ENCODE assay signal across 11 mouse cellular contexts in the genomic region with DNA sequence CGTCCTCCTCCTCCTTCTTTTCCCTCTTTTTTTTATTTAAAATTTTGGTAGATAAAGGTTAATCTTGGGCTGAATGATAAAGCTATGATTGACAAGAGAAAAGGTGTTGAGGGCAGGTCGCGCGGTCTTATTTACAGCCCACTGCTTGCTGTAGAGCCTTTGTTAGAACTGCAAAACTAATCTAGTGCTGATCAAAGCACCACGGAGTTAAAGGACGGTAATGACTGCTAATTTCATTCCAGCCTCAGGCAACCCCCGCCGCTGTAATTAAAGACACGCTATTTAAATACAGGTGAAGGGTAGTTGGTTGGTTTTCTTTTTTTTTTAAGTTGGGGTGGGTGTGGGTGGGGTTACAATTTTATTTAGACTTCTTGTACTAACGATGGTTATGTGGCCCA. TPM values are rescaled to one million over a fixed set of nuclear protein-coding genes. Genes with fewer than 3 reads are reported as not detected.
DNase-seq lines count a peak whose midpoint lies in the region; ATAC-seq and TF ChIP-seq lines count a peak whose summit lies in the region.
"Had no signal": no experiment of that assay in that cellular context is flagged by ENCODE, and none has a peak within 500 bp of the region (broad histone marks: within the 10 kb centered on the region; RNA-seq: fewer than 3 reads in every experiment).

No protein-coding gene starts in this region.

- H3K27me3 ChIP-seq in forebrain, embryonic 13.5 days: no peaks in the 10 kb centered on the region
- peaks cover 95% of the 10 kb centered on the region for H3K27me3 ChIP-seq in limb, embryonic 13.5 days

- no peak for TF ChIP-seq CTCF in left cerebral cortex, adult 2 months (IDR thresholded peaks at IDR 0.05)

- no peak for ATAC-seq in forebrain, embryonic 13.5 days
- no peak for ATAC-seq in limb, embryonic 13.5 days (ENCODE audit: low FRiP score, low read depth)

- no peak for DNase-seq in left cerebral cortex, adult 2 months (ENCODE audit: extremely low spot score in 1 of 2, low spot score in 2 of 2)
- DNase-seq in left cerebral cortex, postnatal 4 days: no peak
- DNase-seq in retina, embryonic 14.5 days (ENCODE audit: low spot score): peak; percentile 28
- no peak for DNase-seq in urinary bladder, postnatal 4 days (ENCODE audit: low spot score in 2 of 2)
- DNase-seq in gastrocnemius, postnatal 4 days (ENCODE audit: low spot score in 2 of 2): no peak
- no peak for DNase-seq in kidney, postnatal 36 days

- H3K9ac ChIP-seq in forebrain, embryonic 13.5 days: peak overlapping the region; percentile 84
- no peak overlapping the region for H3K9ac ChIP-seq in limb, embryonic 13.5 days
- H3K9ac ChIP-seq: kidney, embryonic 15.5 days; lung, embryonic 15.5 days had no signal

- under 1% methylated on average over 10 of the region's 10 CpGs for WGBS in forebrain, embryonic 13.5 days
- WGBS in limb, embryonic 13.5 days: 2% methylated on average over 10 of the region's 10 CpGs

- peak overlapping the region; percentile 87 for H3K4me2 ChIP-seq in forebrain, embryonic 13.5 days
- peak overlapping the region; percentile 35; the same call in 1 of the 2 replicates for H3K4me2 ChIP-seq in limb, embryonic 13.5 days (replicated peaks)
- H3K4me2 ChIP-seq: lung, embryonic 15.5 days had no signal

- H3K9me3 ChIP-seq in forebrain, embryonic 13.5 days (replicated peaks): no peaks in the 10 kb centered on the region
- no peaks in the 10 kb centered on the region for H3K9me3 ChIP-seq in limb, embryonic 13.5 days
- H3K9me3 ChIP-seq: kidney, embryonic 15.5 days; lung, embryonic 15.5 days had no signal

- intact Hi-C loops in left cerebral cortex, adult 2 months (cut with DNase I): loop anchor here (1.0 to 10.0 kb wide), 9 partner anchors 68 to 765 kb away; no protein-coding TSS in a partner anchor
- intact Hi-C loops in left cerebral cortex, postnatal 4 days (cut with DNase I): loop anchor here (5.0 to 10.0 kb wide), 3 partner anchors 78 to 315 kb away; no protein-coding TSS in a partner anchor

- peak overlapping the region; percentile 38 for H3K27ac ChIP-seq in left cerebral cortex, adult 2 months
- peak overlapping the region; percentile 95 for H3K27ac ChIP-seq in forebrain, embryonic 13.5 days
- no peak overlapping the region for H3K27ac ChIP-seq in limb, embryonic 13.5 days
- H3K27ac ChIP-seq: kidney, embryonic 15.5 days; lung, embryonic 15.5 days had no signal

- H3K4me3 ChIP-seq in left cerebral cortex, adult 2 months: peak overlapping the region; percentile 38
- peak overlapping the region; percentile 49 for H3K4me3 ChIP-seq in forebrain, embryonic 13.5 days
- H3K4me3 ChIP-seq in limb, embryonic 13.5 days: no peak overlapping the region
- H3K4me3 ChIP-seq: kidney, embryonic 15.5 days; lung, embryonic 15.5 days had no signal

- H3K4me1 ChIP-seq in forebrain, embryonic 13.5 days: peaks cover 78% of the 10 kb centered on the region
- peaks cover 20% of the 10 kb centered on the region for H3K4me1 ChIP-seq in limb, embryonic 13.5 days

- H3K36me3 ChIP-seq in forebrain, embryonic 13.5 days (ENCODE audit: poor library complexity, severe bottlenecking): no peaks in the 10 kb centered on the region
- H3K36me3 ChIP-seq in limb, embryonic 13.5 days: no peaks in the 10 kb centered on the region
- H3K36me3 ChIP-seq: kidney, embryonic 15.5 days; lung, embryonic 15.5 days had no signal

RNA-seq across cellular contexts. Expression of a gene that starts 10.3 kb away (rescaled TPM):
- total RNA-seq in left cerebral cortex, adult 2 months (2021): 10 to 100 TPM; 37.8 to 38.2 TPM
- total RNA-seq in left cerebral cortex, postnatal 4 days (2021): 10 to 100 TPM; 55.8 to 59.3 TPM
- polyA plus RNA-seq in forebrain, embryonic 13.5 days (2015; fragmentation: Nextera tagmentation; extraction: Ambion mirVana): 41.3 and 48.4 TPM in 2 replicates
- polyA plus RNA-seq in limb, embryonic 13.5 days (2015; fragmentation: Nextera tagmentation; extraction: Ambion mirVana): 0.29 and 0.47 TPM in 2 replicates
- total RNA-seq in gastrocnemius, postnatal 4 days (2021): under 1 TPM; 0.47 to 0.74 TPM
- polyA plus RNA-seq: heart, postnatal 0 days had no signal

Comparison
In these comparisons a context has a peak if more than half of its experiments do, and no peak if none do; other contexts are left out.
1. RNA of a gene that starts 10.3 kb away (total RNA-seq): 55.8 to 59.3 TPM in left cerebral cortex, postnatal 4 days and 37.8 to 38.2 TPM in left cerebral cortex, adult 2 months; 0.47 to 0.74 TPM in gastrocnemius, postnatal 4 days; every median in the first group is over 10 times any median in the second.